Mouse (Mus musculus) splenic B cell, adult 2 months (primary cell): ENCODE results near the gene Gli3.

Experiments
- DNase-seq: peaks from one replicate; pipeline ENCODE4 v3.0.0-alpha.2; 2011; ENCODE audit warnings: low read depth, low spot score
- H3K27me3 ChIP-seq: 2 replicates; pipeline ENCODE4 v1.6.1; 2012; ENCODE audit warnings: mild to moderate bottlenecking, low read length, moderate library complexity, mixed read lengths; ENCODE audit not compliant: control insufficient read depth, poor library complexity, insufficient read depth, severe bottlenecking
- H3K36me3 ChIP-seq: 2 replicates; pipeline ENCODE4 v1.6.1; 2012; ENCODE audit warnings: mild to moderate bottlenecking, low read length, moderate library complexity, mixed read lengths; ENCODE audit not compliant: control insufficient read depth, poor library complexity, insufficient read depth, severe bottlenecking

Gli3 gene

DNA sequence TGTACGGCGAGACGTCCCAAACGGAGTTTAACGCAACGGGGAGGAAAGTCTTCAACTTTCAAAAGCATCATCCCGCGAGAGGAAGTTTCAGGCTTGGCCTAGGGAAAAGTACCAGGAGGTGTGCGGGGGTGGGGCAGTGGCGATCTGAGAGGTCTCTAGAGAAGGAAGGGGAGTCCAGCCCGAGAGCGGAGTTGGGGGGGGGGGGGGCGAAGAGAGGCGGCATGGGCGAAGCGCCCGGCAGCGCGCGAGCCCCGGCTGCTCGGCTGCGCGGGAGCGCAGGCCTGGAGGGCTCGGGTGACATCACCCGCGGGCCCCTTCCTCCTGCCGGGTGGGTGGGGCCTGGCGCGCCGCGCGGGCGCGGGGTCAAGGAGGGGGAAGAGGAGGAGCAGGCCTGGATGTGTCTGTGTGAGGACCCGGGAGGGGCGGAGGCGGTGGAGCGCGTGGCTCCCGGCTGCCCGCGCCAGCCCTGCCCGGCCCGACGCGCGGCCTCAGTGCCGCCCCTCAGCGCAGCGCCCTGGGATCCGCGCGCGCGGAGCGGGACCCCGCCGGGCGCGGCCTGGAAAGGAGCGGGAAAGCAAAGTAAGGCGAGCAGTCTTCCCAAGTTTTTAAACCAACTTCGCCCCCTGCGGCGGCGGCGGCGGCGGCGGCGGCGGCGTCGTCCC lies at the start of gene Gli3:
TSS of gene Gli3 (plus strand) at position 406 of the 662 bp plus-strand sequence.
- DNase-seq: no peak
- Histone ChIP-seq H3K36me3 (no peaks in the 10 kb centered on the region), H3K27me3 (0 out of 2 replicates have a peak, but pooled peaks cover 2% of the 10 kb centered on the region)

DNA sequence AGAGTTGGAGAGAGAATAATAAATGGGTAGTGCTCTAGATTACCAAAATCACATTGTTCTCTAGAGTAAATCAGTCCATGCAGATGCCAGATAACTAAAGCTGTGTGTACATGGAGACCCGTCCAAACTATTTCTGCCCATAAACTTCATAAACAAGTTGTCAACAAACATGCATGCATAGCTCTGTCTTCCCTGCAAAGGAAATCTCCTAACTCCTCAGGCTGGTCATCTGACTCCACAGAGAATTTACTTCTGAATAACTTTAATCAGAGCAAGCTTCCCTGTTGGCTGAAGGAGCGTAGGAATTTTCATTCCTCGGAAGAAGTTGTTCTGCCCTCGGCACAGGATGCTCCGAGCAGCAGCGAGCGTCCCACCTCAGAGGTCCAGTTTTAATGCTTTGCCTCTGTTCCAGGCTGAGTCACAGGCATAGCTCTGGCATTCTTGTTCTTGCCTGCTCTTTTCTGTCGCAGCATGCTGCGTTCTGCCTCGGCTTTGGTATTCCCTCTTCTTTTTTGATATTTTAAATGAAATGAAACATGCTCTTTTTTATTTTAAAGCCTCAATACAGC lies 41.8 kb upstream of the Gli3 start:
- no peak for DNase-seq
- Histone ChIP-seq H3K36me3 (no peaks in the 10 kb centered on the region), H3K27me3 (no peaks in the 10 kb centered on the region)

DNA sequence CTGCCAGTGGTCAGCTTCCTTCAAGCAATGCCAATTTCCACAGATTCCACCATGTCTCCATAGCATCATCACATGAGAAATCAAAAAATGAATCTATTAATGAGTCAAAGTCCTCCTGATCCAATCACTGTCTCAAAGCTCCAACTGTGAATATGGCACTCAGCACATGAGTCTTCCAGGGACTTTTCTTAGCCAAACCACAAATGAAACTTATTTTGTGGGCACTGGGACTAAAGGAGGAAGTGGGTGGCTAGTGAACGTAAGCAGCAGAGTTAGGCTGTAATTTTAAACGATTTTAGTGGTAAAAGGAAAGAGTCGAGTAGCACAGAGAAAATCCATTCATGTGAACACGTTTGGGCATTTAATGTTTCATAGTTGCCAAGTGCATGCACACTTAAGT lies 21.0 kb upstream of the Gli3 start:
- no peaks in the 10 kb centered on the region for H3K27me3 ChIP-seq
- no peak for DNase-seq
- no peaks in the 10 kb centered on the region for H3K36me3 ChIP-seq

DNA sequence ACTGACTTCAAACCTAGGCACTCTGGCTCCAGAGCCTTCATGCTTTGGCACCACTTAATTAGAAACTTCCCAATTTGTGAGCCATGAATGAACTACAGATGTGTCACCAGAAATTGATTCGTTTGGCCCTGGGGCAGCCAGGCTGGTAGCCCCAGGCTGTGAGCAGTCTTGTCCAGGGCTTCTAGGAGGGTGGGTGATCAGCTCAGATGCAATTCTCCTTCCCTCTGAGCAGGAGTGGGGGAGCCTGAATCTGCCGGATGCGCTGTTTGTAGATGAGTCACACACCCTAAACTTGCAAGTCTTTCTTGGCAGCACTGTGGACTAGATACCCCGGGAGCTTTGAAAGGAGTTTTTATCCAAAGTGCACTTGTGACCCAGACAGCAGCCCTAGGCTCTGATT lies 18.7 kb upstream of the Gli3 start:
- no peaks in the 10 kb centered on the region for H3K27me3 ChIP-seq
- no peaks in the 10 kb centered on the region for H3K36me3 ChIP-seq
- DNase-seq: no peak

DNA sequence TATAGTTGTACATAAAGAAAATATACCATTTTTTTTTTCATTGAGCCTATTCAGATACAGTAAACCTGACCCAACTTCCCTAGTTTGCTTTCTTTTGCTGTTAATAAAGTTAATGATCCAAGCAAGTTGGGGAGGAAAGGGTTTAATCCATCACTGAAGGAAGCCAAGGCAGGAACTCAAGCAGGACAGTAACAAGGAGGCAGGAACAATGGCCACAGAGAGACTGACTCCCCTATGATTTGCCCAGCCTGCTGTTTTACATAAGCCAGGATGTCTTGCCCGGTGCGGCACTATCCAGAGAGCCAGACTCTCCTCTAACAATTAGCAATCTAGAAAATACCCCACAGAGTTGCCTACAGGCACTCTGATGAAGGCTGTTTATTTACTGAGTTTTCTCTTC lies 17.4 kb upstream of the Gli3 start:
- no peak for DNase-seq
- H3K27me3 ChIP-seq: no peaks in the 10 kb centered on the region
- H3K36me3 ChIP-seq: no peaks in the 10 kb centered on the region

DNA sequence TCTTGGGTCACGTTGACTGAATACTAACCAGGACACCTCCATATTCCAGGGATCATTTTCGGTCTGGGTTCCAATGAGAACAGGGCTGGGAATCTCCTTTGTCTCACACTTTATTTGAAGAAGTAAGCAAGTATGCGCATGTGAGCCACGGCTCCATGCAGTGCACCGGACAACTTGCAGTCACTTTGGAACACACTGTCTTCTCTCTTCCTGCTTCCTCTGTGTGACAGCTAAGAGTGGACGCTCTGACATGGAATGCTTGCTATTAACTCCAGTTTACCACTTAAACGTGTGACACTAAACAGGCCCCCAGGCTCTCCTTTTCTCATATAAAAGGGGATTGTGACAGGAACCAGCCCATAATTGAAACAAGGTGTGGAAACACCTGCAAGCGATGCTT lies 17.0 kb upstream of the Gli3 start:
- DNase-seq: no peak

DNA sequence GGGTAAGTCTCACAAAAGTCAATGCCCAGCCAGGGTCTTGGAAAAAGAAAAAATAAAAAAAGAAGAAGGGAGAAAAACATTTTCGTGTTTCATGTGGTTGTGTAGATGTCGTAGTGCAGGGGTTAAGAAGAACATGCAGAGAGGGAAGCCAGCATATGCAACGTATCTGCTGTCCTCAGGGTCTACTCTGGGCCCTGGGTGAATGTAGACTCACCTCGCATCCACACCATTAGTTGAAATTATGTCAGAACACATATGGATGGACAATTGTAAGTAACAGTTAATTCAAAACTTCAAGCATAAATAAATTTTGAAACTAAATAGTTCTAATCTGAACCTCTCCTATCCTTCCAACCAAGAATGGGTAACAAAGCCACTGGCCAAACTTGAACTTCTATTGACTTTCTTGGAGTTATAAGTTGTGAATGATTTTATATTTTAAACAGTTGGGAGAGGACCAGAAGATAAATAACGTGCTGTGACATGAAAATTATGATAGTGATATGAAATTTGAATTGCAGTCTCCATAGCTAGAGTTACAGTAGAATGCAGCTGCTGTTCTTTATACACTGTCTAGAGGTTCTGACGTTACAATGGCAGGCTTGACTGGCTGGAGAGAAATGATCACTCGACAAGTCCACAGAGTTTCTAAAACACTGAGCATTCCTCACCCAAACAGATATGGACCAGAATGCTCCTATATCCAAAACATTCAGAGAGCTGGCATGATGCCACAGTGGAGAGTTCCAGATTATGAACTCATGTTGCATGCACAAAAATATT lies 16.1 kb upstream of the Gli3 start:
- no peaks in the 10 kb centered on the region for H3K27me3 ChIP-seq
- no peak for DNase-seq
- H3K36me3 ChIP-seq: no peaks in the 10 kb centered on the region

More for the DNA sequence above, 17.0 kb upstream of the Gli3 start:
- no peaks in the 10 kb centered on the region for H3K27me3 ChIP-seq
- no peaks in the 10 kb centered on the region for H3K36me3 ChIP-seq

DNA sequence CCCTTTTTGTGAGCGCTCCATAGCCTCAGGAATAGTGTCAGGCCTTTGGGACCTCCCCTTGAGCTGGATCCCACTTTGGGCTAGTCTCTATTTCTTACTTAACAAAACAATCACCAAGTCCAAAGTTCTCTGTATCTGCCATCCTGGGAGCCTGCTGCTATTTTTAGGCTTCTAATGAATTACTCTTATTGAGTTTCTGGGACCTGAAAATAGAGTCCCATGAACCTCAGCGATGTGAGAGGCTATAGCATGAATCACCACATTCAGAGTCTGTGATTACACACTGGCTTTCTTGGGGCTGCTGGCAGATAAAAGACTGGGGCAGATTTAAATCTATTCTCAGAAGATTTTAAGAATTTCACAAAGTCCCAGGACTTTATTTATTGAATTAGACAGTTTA lies 12.1 kb upstream of the Gli3 start:
- H3K27me3 ChIP-seq: no peaks in the 10 kb centered on the region
- DNase-seq: no peak
- H3K36me3 ChIP-seq: no peaks in the 10 kb centered on the region

DNA sequence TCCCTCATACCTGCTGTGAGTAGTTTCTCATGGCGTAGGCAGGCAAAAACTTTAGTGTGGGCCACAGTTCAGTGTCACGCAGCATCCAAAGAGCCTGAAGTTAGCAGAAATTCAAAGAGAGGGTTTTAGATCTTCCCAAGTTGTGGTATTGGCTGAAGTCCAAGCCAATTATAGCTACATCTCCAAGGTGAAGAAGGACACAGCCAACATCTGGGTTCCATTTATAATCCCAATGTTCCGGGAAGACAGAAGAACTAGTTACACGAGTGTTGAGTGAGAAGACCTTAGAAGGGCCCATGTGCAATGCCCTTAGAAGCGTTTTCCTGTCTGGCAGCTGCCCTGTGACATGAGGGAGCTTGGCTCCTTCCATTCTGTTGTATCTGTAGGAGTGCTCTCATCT lies 5.2 kb upstream of the Gli3 start:
- no peaks in the 10 kb centered on the region for H3K36me3 ChIP-seq
- DNase-seq: no peak
- no peaks in the 10 kb centered on the region for H3K27me3 ChIP-seq

DNA sequence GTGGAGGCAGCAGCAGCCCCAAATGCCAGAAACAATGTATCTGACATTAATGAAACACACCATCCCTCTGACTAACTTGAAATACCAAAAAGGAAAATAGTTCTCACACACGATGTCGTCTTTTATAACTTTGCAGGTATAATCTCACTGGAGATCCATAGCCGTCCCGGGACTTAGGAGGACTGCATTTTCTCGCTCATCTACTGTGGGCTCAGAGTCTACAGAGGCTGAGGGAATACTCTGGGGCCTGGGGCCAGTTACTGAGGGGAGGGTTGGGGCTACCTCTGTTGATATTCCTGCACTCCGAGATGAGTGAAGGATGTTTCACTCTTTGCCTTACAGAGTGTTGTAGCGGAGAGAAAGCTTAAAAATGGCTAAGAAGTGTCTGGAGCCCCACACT lies 1.1 kb upstream of the Gli3 start:
- Histone ChIP-seq H3K36me3 (no peaks in the 10 kb centered on the region), H3K27me3 (0 out of 2 replicates have a peak, but pooled peaks cover 2% of the 10 kb centered on the region)
- DNase-seq: no peak

DNA sequence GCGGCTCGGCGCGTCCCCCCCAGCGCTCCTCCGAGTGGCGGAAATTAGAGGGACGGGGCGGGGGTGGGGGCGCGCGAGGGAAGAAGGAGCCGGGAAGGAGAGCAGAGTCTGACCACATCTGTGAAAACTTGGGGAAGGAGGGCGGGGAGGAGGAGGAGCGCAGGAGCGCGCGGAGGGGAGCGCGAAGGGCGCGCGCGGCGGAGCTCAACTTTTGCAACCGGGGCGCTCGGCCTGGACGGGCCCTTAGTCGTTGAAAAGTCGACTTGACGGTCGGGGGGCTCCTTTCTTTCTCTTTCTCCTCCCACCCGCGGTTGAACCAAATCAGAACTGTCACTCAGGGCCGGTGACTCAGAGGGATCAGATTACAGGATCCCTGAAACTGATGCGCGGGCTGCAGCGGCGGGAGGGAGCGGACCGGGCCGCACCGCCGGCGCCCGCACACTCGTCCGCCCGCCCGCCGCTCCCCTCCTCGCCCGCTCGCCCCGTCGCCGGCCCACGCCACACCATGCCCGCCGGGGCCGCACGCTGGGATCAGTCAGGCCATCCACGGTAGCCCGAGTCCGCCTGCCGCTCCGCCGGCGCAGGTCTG lies 551 bp downstream of the Gli3 start:
- no peaks in the 10 kb centered on the region for H3K36me3 ChIP-seq
- no peak for DNase-seq
- H3K27me3 ChIP-seq: 0 out of 2 replicates have a peak, but pooled peaks cover 2% of the 10 kb centered on the region

DNA sequence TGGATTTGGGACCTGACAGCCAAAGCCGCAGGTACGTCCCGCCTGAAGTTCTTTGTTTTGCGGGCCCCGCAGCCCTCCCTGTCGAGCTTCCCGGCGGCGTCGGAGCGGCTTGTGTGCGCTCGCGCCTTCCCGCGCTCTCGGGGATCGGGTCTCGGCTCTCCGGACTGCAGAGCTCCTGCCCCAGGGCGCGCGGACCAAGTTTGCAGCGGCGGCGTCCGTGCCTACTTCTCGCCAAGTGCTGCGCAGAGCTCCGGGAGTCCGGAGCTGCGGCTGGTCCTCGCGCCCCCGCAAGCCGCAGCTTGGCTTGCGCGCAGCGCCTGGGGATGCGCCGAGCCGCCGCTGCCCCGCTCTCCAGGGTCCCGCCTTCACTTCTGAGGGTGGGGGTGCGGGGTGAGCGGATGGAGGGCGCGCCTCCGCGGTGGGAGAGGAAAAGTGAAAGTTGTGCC lies 1.1 kb downstream of the Gli3 start:
- H3K36me3 ChIP-seq: no peaks in the 10 kb centered on the region
- DNase-seq: no peak
- H3K27me3 ChIP-seq: 0 out of 2 replicates have a peak, but pooled peaks cover 2% of the 10 kb centered on the region

DNA sequence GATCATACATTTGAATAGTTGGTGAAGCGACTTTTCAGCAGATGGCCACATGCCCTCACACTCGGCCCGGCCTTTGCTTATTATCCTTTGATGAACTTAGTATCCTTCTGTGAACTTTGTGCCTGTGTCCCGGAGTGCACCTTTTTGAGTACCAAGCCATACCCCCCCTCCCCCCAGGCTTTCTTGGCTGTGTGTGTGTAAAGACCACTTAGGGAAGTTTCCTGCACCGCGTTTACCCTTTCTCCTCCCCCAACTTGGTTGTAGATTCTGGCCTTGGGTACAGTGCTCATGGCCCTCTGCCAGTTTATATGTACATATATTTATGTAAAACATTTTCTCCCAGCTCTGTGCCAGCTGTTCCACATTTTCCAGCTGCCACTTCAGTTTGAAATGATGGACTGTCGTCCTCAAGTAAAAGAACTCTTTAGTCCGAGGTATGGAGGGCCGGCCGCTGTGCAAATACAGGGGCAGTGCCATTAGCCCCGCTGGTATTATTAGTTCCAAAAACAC lies 1.8 kb downstream of the Gli3 start:
- no peaks in the 10 kb centered on the region for H3K36me3 ChIP-seq
- 0 out of 2 replicates have a peak, but pooled peaks cover 2% of the 10 kb centered on the region for H3K27me3 ChIP-seq
- no peak for DNase-seq

DNA sequence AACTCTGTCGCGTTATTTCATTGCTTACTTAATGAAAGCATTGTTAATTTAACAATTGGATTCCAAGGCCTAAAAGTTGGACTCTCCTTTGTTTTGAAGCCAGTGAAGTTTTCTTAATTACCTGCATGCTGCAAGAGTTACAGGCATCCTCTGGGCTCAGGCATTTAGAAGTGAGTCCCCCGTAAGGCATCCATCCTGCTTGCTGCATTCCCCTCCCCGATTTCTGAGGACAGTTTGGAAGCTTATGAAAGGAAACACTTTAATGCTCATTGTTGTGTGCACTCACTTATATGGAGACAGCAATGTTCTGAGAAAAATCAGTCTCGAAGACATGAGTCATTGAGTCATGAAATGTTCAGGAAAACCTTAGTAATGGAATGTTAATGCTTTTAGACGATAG lies 3.5 kb downstream of the Gli3 start:
- no peak for DNase-seq
- Histone ChIP-seq H3K36me3 (no peaks in the 10 kb centered on the region), H3K27me3 (0 out of 2 replicates have a peak, but pooled peaks cover 2% of the 10 kb centered on the region)

DNA sequence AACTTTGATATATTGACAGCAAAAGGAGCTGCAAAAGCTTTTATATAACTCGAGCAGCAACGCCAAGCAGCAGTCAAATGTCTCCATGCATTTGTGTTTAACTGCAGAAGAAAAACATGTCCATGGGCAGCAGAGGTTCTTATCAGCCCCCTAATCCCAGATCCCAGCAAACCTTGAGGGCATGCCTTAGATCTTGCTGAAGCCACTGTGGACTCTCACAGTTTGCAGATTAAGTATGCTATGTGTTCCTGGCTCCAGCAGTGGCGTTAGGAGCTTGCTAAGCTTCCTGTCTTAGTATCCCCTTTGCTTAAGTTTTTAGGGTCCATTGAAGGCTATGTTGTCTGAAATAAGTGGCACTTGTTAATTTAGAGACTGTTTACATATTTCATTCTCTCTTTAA lies 4.4 kb downstream of the Gli3 start:
- no peak for DNase-seq
- Histone ChIP-seq H3K27me3 (0 out of 2 replicates have a peak, but pooled peaks cover 2% of the 10 kb centered on the region), H3K36me3 (no peaks in the 10 kb centered on the region)
